Mouse (Mus musculus): ENCODE measurements around the gene Zbtb2. TPM values are rescaled to one million over a fixed set of nuclear protein-coding genes. Genes with fewer than 3 reads are reported as not detected.

Gene Zbtb2
- polyA plus RNA-seq, 1 experiment: 8.4 TPM

- DNase-seq (ENCODE audit: low spot score): peak; percentile 94
Measured at GRCm38 (mm10) chr10:4386609-4387591, 1.0 kb downstream of the Zbtb2 start.

- no peak for DNase-seq (ENCODE audit: low spot score)
Measured at GRCm38 (mm10) chr10:4384244-4384643, 3.7 kb downstream of the Zbtb2 start.

- DNase-seq (ENCODE audit: low spot score): no peak
Measured at GRCm38 (mm10) chr10:4380748-4381147, 7.2 kb downstream of the Zbtb2 start.

DNA sequence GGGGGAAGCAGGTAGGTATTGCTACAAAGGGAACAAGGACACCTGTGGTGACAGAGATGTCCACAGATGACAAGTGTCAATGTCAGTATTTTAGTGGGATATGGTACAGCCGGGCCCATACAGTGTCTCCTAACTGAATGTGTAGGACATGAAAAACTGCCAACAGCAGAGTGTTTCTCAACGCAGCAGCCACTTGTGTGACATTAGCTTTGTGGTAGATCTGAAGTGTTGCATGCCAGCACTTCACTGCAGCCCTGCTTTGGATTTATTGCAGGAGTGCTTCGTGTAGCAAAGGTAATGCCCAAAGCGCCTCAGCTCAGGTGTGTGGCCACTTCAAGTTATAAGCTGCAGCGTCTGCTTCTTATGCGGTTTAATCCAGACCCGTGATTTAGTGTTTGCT lies 11.0 kb downstream of the Zbtb2 start:
- no peak for DNase-seq (ENCODE audit: low spot score)

DNA sequence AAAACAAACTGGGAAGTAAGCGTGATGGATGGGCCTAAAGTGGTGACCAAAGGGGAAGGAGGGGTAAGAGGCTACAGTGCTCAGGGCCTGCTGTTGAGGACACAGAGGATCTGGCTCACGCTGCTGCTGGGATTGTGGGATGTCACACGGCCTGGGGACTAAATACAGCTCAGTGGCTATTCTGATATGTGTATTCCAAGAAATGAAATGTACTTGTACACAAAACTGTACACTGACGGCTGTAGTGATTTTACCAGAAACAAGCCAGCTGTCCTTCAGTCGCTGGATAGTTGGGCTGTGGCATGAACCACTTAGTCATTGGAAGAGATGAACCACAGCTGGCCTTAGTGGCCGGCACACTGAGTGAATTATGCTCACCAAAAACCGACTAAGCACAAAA lies 11.4 kb downstream of the Zbtb2 start:
- no peak for DNase-seq (ENCODE audit: low spot score)

- no peak for DNase-seq (ENCODE audit: low spot score)
Measured at GRCm38 (mm10) chr10:4375267-4375666, 12.6 kb downstream of the Zbtb2 start.

DNA sequence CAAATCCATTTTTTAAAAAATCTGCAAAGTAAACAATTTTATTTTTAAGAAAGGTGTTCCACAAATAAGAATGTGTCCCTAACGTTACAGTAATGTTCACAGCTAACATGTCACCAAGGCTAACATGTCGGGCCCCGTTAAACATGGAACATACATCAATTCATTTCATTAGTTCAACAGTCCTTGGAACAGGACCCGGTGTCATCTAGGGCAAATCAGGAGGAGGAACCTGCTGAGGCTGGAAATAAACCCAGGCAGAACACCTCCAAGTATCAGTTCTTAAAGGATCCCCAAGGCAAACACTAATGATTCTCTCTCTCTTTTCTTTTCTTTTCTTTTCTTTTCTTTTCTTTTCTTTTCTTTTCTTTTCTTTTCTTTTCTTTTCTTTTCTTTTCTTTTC lies 13.2 kb downstream of the Zbtb2 start:
- no peak for DNase-seq (ENCODE audit: low spot score)

- no peak for DNase-seq (ENCODE audit: low spot score)
Measured at GRCm38 (mm10) chr10:4374239-4374638, 13.7 kb downstream of the Zbtb2 start.

- no peak for DNase-seq (ENCODE audit: low spot score)
Measured at GRCm38 (mm10) chr10:4373558-4373957, 14.3 kb downstream of the Zbtb2 start.

- no peak for DNase-seq (ENCODE audit: low spot score)
Measured at GRCm38 (mm10) chr10:4372011-4372410, 15.9 kb downstream of the Zbtb2 start.

- no peak for DNase-seq (ENCODE audit: low spot score)
Measured at GRCm38 (mm10) chr10:4370105-4370504, 17.8 kb downstream of the Zbtb2 start.

- no peak for DNase-seq (ENCODE audit: low spot score)
Measured at GRCm38 (mm10) chr10:4364618-4365017, 23.3 kb downstream of the Zbtb2 start.

- DNase-seq (ENCODE audit: low spot score): no peak
Measured at GRCm38 (mm10) chr10:4357435-4357834, 30.5 kb downstream of the Zbtb2 start.

DNA sequence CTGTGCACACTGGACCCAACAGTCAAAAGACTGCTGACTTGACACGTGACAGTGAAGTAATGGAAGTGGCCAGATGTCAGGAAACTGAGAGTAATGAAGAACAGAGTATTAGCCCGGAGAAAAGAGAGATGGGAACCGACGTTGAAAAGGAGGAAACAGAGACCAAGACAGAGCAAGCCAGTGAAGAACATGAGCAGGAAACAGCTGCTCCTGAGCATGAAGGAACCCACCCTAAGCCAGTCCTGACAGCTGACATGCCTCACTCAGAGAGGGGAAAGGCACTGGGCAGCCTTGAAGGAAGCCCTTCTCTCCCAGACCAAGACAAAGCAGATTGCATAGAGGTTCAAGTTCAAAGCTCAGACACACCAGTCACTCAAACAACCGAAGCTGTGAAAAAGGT lies 31.3 kb downstream of the Zbtb2 start:
- no peak for DNase-seq (ENCODE audit: low spot score)

GRCm38 (mm10) chr10:4355882-4356451 lies 31.9 kb downstream of the Zbtb2 start:
- no peak for DNase-seq (ENCODE audit: low spot score)

DNA sequence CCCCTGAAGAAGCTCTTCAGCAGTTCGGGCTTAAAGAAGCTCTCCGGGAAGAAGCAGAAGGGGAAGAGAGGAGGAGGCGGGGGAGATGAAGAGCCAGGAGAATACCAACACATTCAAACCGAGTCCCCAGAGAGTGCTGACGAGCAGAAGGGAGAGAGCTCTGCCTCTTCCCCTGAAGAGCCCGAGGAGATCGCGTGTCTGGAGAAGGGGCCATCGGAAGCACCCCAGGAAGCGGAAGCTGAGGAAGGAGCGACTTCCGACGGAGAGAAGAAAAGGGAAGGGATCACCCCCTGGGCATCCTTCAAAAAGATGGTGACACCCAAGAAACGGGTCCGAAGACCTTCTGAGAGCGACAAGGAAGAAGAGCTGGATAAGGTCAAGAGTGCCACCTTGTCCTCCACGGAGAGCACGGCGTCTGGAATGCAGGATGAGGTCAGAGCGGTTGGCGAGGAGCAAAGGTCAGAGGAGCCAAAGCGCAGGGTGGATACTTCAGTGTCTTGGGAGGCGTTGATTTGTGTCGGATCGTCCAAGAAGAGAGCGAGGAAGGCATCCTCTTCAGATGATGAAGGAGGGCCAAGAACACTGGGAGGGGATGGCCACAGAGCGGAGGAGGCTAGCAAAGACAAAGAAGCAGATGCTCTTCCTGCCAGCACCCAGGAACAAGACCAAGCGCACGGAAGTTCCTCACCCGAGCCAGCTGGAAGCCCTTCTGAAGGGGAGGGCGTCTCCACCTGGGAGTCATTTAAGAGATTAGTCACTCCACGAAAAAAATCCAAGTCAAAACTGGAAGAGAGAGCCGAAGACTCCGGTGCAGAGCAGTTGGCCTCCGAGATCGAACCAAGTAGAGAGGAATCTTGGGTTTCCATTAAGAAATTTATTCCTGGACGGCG lies 33.3 kb downstream of the Zbtb2 start:
- no peak for DNase-seq (ENCODE audit: low spot score)

GRCm38 (mm10) chr10:4347591-4347990 lies 40.3 kb downstream of the Zbtb2 start:
- no peak for DNase-seq (ENCODE audit: low spot score)

GRCm38 (mm10) chr10:4347136-4347492 lies 40.8 kb downstream of the Zbtb2 start:
- no peak for DNase-seq (ENCODE audit: low spot score)

- DNase-seq (ENCODE audit: low spot score): peak; percentile 90
Measured at GRCm38 (mm10) chr10:4346489-4347135, 41.3 kb downstream of the Zbtb2 start.

- no peak for DNase-seq (ENCODE audit: low spot score)
Measured at GRCm38 (mm10) chr10:4341430-4341829, 46.5 kb downstream of the Zbtb2 start.

DNA sequence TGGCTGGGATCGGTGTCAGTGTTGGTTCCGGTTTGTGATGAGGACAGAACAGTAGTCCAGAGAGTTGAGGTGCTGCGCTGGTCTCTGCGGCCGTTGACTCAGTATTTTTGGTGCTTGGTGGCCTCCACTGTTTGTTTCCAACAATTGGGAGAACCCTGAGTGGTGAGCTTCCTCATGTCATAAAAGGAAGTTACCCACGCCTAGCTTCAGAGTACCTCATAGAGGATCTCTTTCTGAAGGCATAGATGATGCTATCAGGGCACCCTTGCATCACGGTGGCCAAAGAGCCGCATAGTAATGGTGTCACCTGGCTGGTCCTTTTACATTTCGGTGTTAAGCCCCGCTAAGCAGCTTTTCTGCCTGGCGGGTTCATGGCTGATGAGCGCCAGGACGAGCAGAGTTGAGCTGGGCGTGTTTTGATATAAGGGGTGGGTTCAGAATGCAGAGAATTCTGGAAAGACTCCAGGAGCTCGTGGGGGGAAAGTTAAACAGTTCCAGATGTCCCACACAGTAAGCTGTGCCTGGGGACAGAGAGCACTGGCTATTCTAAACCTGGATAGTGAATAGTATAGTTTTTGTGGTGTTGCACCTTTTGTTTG lies 48.9 kb downstream of the Zbtb2 start:
- DNase-seq (ENCODE audit: low spot score): no peak

Measured in urinary bladder, adult 2 months (tissue).